Mouse (Mus musculus) embryonic stem cell, embryonic (primary cell): ENCODE results near the gene Mapk8ip3.

Experiments used
- CTCF ChIA-PET, 4 experiments: fragments of 300-600 bp in 2 of 4; fragments of 350-600 bp in 2 of 4; sonication (Branson Sonifier 250); formaldehyde crosslinking; loops; one replicate each; lab custom pipeline; 2022; ENCODE audit warnings: inconsistent platforms in 2 of 4; lab: Charles Lee
- POLR2A ChIA-PET, 4 experiments: fragments of 300-600 bp in 2 of 4; fragments of 350-600 bp in 2 of 4; sonication (Branson Sonifier 250); formaldehyde crosslinking; loops; one replicate each; lab custom pipeline; 2022; ENCODE audit warnings: antibody characterized with exemption in 4 of 4, inconsistent platforms in 1 of 4; lab: Charles Lee

The Mapk8ip3 gene

GRCm38 (mm10) chr17:24932431-24932830 lies 4.3 kb downstream of the Mapk8ip3 start:
- ChIA-PET CTCF (interaction anchor here in 1 of 4 experiments (0.6 kb wide), 1 partner anchor 246 kb away, joined by 3 read pairs; no protein-coding TSS in a partner anchor), POLR2A (interaction anchor here in 2 of 4 experiments (0.7 to 7.6 kb wide), 2 partner anchors 17 to 196 kb away, joined by 3 to 51 read pairs; partner anchors contain the start of gene Msrb1 (in 1 of the 2))

- ChIA-PET CTCF (interaction anchor here in 2 of 4 experiments (0.6 to 0.9 kb wide), 2 partner anchors 156 to 334 kb away, joined by 3 to 4 read pairs; no protein-coding TSS in a partner anchor), POLR2A (interaction anchor here in 3 of 4 experiments (0.6 to 3.1 kb wide), 12 partner anchors 7 to 86 kb away, joined by 3 to 16 read pairs (median 3); partner anchors contain the start of genes Cramp1l (in 1 of the 3), Eme2 (in 1 of the 3), Fahd1 (in 1 of the 3) and Ift140 (in 1 of the 3))
Observed at GRCm38 (mm10) chr17:24929506-24929905, 7.3 kb downstream of the Mapk8ip3 start.

- ChIA-PET POLR2A (interaction anchor here in 1 of 4 experiments (0.6 to 1.4 kb wide), 3 partner anchors 12 to 439 kb away, joined by 3 to 5 read pairs (median 3); no protein-coding TSS in a partner anchor), CTCF (interaction anchor here in 1 of 4 experiments (0.6 kb wide), 1 partner anchor 333 kb away, joined by 3 read pairs; no protein-coding TSS in a partner anchor)
Observed at GRCm38 (mm10) chr17:24923246-24923645, 13.5 kb downstream of the Mapk8ip3 start.

GRCm38 (mm10) chr17:24913984-24914383 lies 22.8 kb downstream of the Mapk8ip3 start:
- POLR2A ChIA-PET, result interaction anchor here in 1 of 4 experiments (0.5 to 1.3 kb wide), 2 partner anchors 23 to 227 kb away, joined by 3 read pairs; partner anchors contain the start of gene Mapk8ip3
- CTCF ChIA-PET, result no interaction called here

GRCm38 (mm10) chr17:24907591-24907990 lies 29.2 kb downstream of the Mapk8ip3 start:
- POLR2A ChIA-PET, result interaction anchor here in 3 of 4 experiments (0.7 to 2.0 kb wide), 6 partner anchors 9 to 178 kb away, joined by 3 to 5 read pairs (median 3); partner anchors contain the start of genes Eme2 (in 2 of the 3) and Mrps34 (in 2 of the 3)
- CTCF ChIA-PET, result no interaction called here

- CTCF ChIA-PET, result interaction anchor here in 3 of 4 experiments (0.6 to 1.7 kb wide), 6 partner anchors 9 to 179 kb away, joined by 3 to 4 read pairs (median 3); partner anchors contain the start of genes Eme2 (in 1 of the 3), Mrps34 (in 1 of the 3), Nubp2 (in 1 of the 3) and Spsb3 (in 1 of the 3)
- POLR2A ChIA-PET, result interaction anchor here in 2 of 4 experiments (1.0 to 2.6 kb wide), 3 partner anchors 9 to 31 kb away, joined by 3 to 7 read pairs (median 3); partner anchors contain the start of genes Eme2 (in 1 of the 2) and Mrps34 (in 1 of the 2)
Observed at GRCm38 (mm10) chr17:24903767-24904166, 33.0 kb downstream of the Mapk8ip3 start.

- ChIA-PET POLR2A (interaction anchor here in 2 of 4 experiments (1.0 to 2.6 kb wide), 7 partner anchors 8 to 57 kb away, joined by 3 to 7 read pairs (median 3); partner anchors contain the start of genes Eme2 (in 1 of the 2), Jpt2 (in 1 of the 2) and Mrps34 (in 1 of the 2)), CTCF (interaction anchor here in 3 of 4 experiments (0.6 to 1.7 kb wide), 7 partner anchors 8 to 918 kb away, joined by 3 to 7 read pairs (median 3); partner anchors contain the start of genes Eme2 (in 1 of the 3), Mrps34 (in 1 of the 3), Nubp2 (in 1 of the 3) and Spsb3 (in 1 of the 3))
Observed at GRCm38 (mm10) chr17:24902671-24903474, 33.9 kb downstream of the Mapk8ip3 start.

GRCm38 (mm10) chr17:24902124-24902523 lies 34.7 kb downstream of the Mapk8ip3 start:
- POLR2A ChIA-PET, result interaction anchor here in 2 of 4 experiments (0.8 to 2.6 kb wide), 6 partner anchors 11 to 58 kb away, joined by 3 to 7 read pairs (median 4); partner anchors contain the start of gene Jpt2 (in 1 of the 2)

GRCm38 (mm10) chr17:24900014-24900413 lies 36.8 kb downstream of the Mapk8ip3 start:
- CTCF ChIA-PET, result no interaction called here
- POLR2A ChIA-PET, result interaction anchor here in 3 of 4 experiments (0.8 to 2.9 kb wide), 9 partner anchors 9 to 50 kb away, joined by 3 to 18 read pairs (median 4); partner anchors contain the start of genes Fahd1 (in 2 of the 3), Nubp2 (in 2 of the 3), Spsb3 (in 2 of the 3) and Mapk8ip3 (in 1 of the 3)

More at GRCm38 (mm10) chr17:24902124-24902523, 34.7 kb downstream of the Mapk8ip3 start:
- CTCF ChIA-PET, result interaction anchor here in 1 of 4 experiments (0.7 kb wide), 1 partner anchor 146 kb away, joined by 3 read pairs; no protein-coding TSS in a partner anchor

GRCm38 (mm10) chr17:24899153-24899552 lies 37.6 kb downstream of the Mapk8ip3 start:
- CTCF ChIA-PET, result interaction anchor here in 1 of 4 experiments (0.6 kb wide), 1 partner anchor 46 kb away, joined by 3 read pairs; no protein-coding TSS in a partner anchor
- POLR2A ChIA-PET, result interaction anchor here (0.6 to 2.9 kb wide), 9 partner anchors 8 to 208 kb away, joined by 3 to 18 read pairs (median 4); partner anchors contain the start of genes Fahd1 (in 2 of the 4), Nubp2 (in 2 of the 4), Spsb3 (in 2 of the 4) and Mapk8ip3 (in 1 of the 4)

GRCm38 (mm10) chr17:24898041-24898854 lies 38.5 kb downstream of the Mapk8ip3 start:
- ChIA-PET POLR2A (interaction anchor here in 3 of 4 experiments (0.6 to 18.3 kb wide), 5 partner anchors 9 to 54 kb away, joined by 3 to 338 read pairs (median 9); partner anchors contain the start of genes Fahd1 (in 1 of the 3), Igfals (in 1 of the 3), Nubp2 (in 1 of the 3) and Spsb3 (in 1 of the 3)), CTCF (interaction anchor here in 1 of 4 experiments (0.6 kb wide), 1 partner anchor 47 kb away, joined by 3 read pairs; no protein-coding TSS in a partner anchor)

- CTCF ChIA-PET, result no interaction called here
Observed at GRCm38 (mm10) chr17:24897600-24897999, 39.2 kb downstream of the Mapk8ip3 start.

GRCm38 (mm10) chr17:24896993-24897269 lies 39.8 kb downstream of the Mapk8ip3 start:
- ChIA-PET CTCF (interaction anchor here in 1 of 4 experiments (0.6 kb wide), 1 partner anchor 671 kb away, joined by 10 read pairs; no protein-coding TSS in a partner anchor), POLR2A (interaction anchor here in 3 of 4 experiments (0.6 to 18.3 kb wide), 25 partner anchors 9 to 936 kb away, joined by 3 to 338 read pairs (median 4); partner anchors contain the start of genes Fahd1 (in 2 of the 3), Nubp2 (in 2 of the 3), Spsb3 (in 2 of the 3) and Ccnf (in 1 of the 3))

More at GRCm38 (mm10) chr17:24897600-24897999, 39.2 kb downstream of the Mapk8ip3 start:
- POLR2A ChIA-PET, result interaction anchor here in 3 of 4 experiments (0.6 to 18.3 kb wide), 12 partner anchors 10 to 176 kb away, joined by 3 to 338 read pairs (median 4); partner anchors contain the start of genes Fahd1 (in 1 of the 3), Igfals (in 1 of the 3), Ndufb10 (in 1 of the 3) and Nubp2 (in 1 of the 3)

- ChIA-PET CTCF (interaction anchor here in 1 of 4 experiments (0.6 kb wide), 1 partner anchor 671 kb away, joined by 10 read pairs; no protein-coding TSS in a partner anchor), POLR2A (interaction anchor here in 3 of 4 experiments (0.6 to 18.3 kb wide), 25 partner anchors 9 to 937 kb away, joined by 3 to 338 read pairs (median 4); partner anchors contain the start of genes Fahd1 (in 2 of the 3), Nubp2 (in 2 of the 3), Spsb3 (in 2 of the 3) and Ccnf (in 1 of the 3))
Observed at GRCm38 (mm10) chr17:24896241-24896992, 40.4 kb downstream of the Mapk8ip3 start, which contains the start of gene Nme3. Nme3 (plus strand) TSS chr17:24896500.
